Mouse (Mus musculus): ENCODE measurements around the gene Trim52. TPM values are rescaled to one million over a fixed set of nuclear protein-coding genes. Genes with fewer than 3 reads are reported as not detected.

The Trim52 gene
- polyA plus RNA-seq, 1 experiment, result not detected

DNA sequence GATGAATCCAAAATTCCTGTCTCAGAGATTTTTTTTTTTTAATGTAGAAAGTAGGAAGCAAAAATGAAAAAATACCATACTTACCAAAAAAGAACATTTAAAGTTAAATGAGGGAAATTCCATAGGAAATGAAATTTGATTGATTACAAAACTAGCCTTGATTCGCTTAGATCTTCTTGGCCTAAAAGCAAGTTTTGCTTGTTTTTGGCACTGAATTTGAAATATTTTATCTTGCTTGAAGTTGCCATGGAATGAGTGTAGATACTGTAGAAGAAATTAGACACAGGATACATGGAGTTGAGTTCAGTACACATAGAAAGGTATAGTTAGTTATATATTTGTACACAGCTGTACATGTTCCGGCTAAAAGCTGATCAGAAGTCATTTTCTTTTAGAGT, 73.7 kb downstream of the Trim52 start:
- TF ChIP-seq POLR2A (IDR thresholded peaks at IDR 0.05; ENCODE audit: insufficient read depth, low read depth, low read length) (no peak), CTCF (IDR thresholded peaks at IDR 0.05; ENCODE audit: insufficient read depth, low read depth, low read length) (no peak)
- H3K27ac ChIP-seq (ENCODE audit: insufficient read depth, low read depth, low read length), result no peak overlapping the region
- no peaks in the 10 kb centered on the region for H3K4me1 ChIP-seq (ENCODE audit: control insufficient read depth, insufficient read depth, low read length)
- WGBS, result 91% methylated on average over 2 of the region's 2 CpGs
- no peak overlapping the region for H3K4me3 ChIP-seq (ENCODE audit: insufficient read depth, low read depth, low read length)

DNA sequence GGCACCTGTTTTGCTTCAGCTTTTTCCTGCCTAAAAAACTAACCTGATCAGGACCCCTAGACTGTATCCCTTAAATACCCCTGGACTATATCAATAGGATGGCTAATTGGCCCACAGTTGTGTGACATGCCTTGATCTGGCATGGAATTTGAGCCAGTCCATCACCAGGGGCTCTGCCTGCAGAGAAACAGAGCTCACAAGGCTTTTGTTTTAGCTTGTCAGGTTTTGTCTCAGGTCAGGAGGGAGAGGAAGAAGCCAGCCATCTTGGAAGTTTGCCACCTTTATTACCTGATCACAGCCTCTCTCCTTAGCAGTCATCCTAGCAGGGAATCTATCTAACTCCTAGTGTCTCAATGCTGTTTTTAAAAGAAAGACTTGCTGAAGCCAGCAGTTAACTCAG, 74.6 kb downstream of the Trim52 start:
- Histone ChIP-seq H3K4me3 (ENCODE audit: insufficient read depth, low read depth, low read length) (no peak overlapping the region), H3K27ac (ENCODE audit: insufficient read depth, low read depth, low read length) (no peak overlapping the region), H3K4me1 (ENCODE audit: control insufficient read depth, insufficient read depth, low read length) (no peaks in the 10 kb centered on the region)
- TF ChIP-seq POLR2A (IDR thresholded peaks at IDR 0.05; ENCODE audit: insufficient read depth, low read depth, low read length) (no peak), CTCF (IDR thresholded peaks at IDR 0.05; ENCODE audit: insufficient read depth, low read depth, low read length) (no peak)

DNA sequence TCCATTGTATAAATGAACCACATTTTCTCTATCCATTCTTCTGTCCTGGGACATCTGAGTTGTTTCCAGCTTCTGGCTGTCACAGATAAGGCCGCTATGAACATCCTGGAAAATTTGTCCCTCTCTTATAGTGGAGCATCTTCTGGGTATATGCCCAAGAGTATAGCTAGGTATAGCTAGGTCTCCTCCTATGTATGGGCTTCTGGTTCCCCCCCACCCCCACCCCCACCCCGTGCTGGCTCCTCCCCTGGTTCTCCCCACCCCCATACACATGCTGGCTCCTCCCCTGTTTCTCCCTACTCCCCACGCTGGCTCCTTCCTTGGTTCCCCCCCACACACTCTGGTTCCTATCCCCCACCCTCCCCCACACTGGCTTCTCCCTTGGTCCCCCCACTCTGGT, 78.0 kb downstream of the Trim52 start:
- WGBS, result 72% methylated on average over 3 of the region's 3 CpGs
- no peak overlapping the region for H3K4me3 ChIP-seq (ENCODE audit: insufficient read depth, low read depth, low read length)
- H3K4me1 ChIP-seq (ENCODE audit: control insufficient read depth, insufficient read depth, low read length), result no peaks in the 10 kb centered on the region
- H3K27ac ChIP-seq (ENCODE audit: insufficient read depth, low read depth, low read length), result no peak overlapping the region
- TF ChIP-seq CTCF (IDR thresholded peaks at IDR 0.05; ENCODE audit: insufficient read depth, low read depth, low read length), result no peak
- TF ChIP-seq POLR2A (IDR thresholded peaks at IDR 0.05; ENCODE audit: insufficient read depth, low read depth, low read length), result no peak

Other genes starting within 250 kb of the Trim52 start
- not detected in 2 replicates for gene Spry2, start 209.4 kb upstream of the Trim52 start, polyA plus RNA-seq (2012; ENCODE audit: insufficient read depth, insufficient read length, low replicate concordance, missing spikeins)

Data from olfactory bulb, adult 2 months (tissue).